ENCODE assay signal across 9 mouse cellular contexts in genomic region chr1:152681676-152682367, GRCm38 (mm10).
A peak's percentile ranks its signal among the peaks of the same experiment; 100 is the strongest.
DNase-seq lines count a peak whose midpoint lies in the region; ATAC-seq and TF ChIP-seq lines count a peak whose summit lies in the region.
"Had no signal": no experiment of that assay in that cellular context is flagged by ENCODE, and none has a peak within 500 bp of the region (broad histone marks: within the 10 kb centered on the region; RNA-seq: fewer than 3 reads in every experiment).

No protein-coding gene starts in this region.

- H3K4me3 ChIP-seq in cerebellum, adult 2 months (replicated peaks; ENCODE audit: insufficient read depth, low read depth, low read length), result no peak overlapping the region
- H3K4me3 ChIP-seq in lung, embryonic 15.5 days, result no peak overlapping the region
- no peak overlapping the region for H3K4me3 ChIP-seq in intestine, postnatal 0 days (ENCODE audit: low read depth, low read length)
- H3K4me3 ChIP-seq: limb, embryonic 15.5 days had no signal

- TF ChIP-seq CTCF in cerebellum, adult 2 months (IDR thresholded peaks at IDR 0.05; ENCODE audit: borderline replicate concordance, insufficient read depth, low read depth, low read length), result no peak
- TF ChIP-seq CTCF in intestine, postnatal 0 days (IDR thresholded peaks at IDR 0.05; ENCODE audit: low read depth), result peak; percentile 41; the same call in 1 of the 2 replicates

- no peak overlapping the region for H3K4me2 ChIP-seq in lung, embryonic 15.5 days
- H3K4me2 ChIP-seq in intestine, postnatal 0 days (replicated peaks; ENCODE audit: low read depth), result no peak overlapping the region
- H3K4me2 ChIP-seq: limb, embryonic 15.5 days had no signal

- no peak for TF ChIP-seq POLR2A in cerebellum, adult 2 months (IDR thresholded peaks at IDR 0.05; ENCODE audit: borderline replicate concordance, insufficient read depth, low read length)

- no peaks in the 10 kb centered on the region for H3K9me3 ChIP-seq in lung, embryonic 15.5 days
- no peaks in the 10 kb centered on the region for H3K9me3 ChIP-seq in intestine, postnatal 0 days (ENCODE audit: control insufficient read depth)
- H3K9me3 ChIP-seq: limb, embryonic 15.5 days had no signal

- H3K27me3 ChIP-seq in cerebellum, adult 2 months (ENCODE audit: control insufficient read depth, insufficient read depth, low read length), result no peaks in the 10 kb centered on the region
- no peaks in the 10 kb centered on the region for H3K27me3 ChIP-seq in lung, embryonic 15.5 days
- no peaks in the 10 kb centered on the region; the same call in 1 of the 2 replicates for H3K27me3 ChIP-seq in intestine, postnatal 0 days (replicated peaks; ENCODE audit: control insufficient read depth, insufficient read depth, low read length)
- H3K27me3 ChIP-seq: limb, embryonic 15.5 days had no signal

- H3K4me1 ChIP-seq in cerebellum, adult 2 months (ENCODE audit: control insufficient read depth, insufficient read depth, low read length), result no peaks in the 10 kb centered on the region
- peaks cover 53% of the 10 kb centered on the region for H3K4me1 ChIP-seq in lung, embryonic 15.5 days
- peaks cover 3% of the 10 kb centered on the region; the same call in 1 of the 2 replicates for H3K4me1 ChIP-seq in intestine, postnatal 0 days (replicated peaks; ENCODE audit: control insufficient read depth, insufficient read depth, low read length)

- H3K27ac ChIP-seq in cerebellum, adult 2 months (ENCODE audit: insufficient read depth, low read length), result no peak overlapping the region
- peak overlapping the region; percentile 54 for H3K27ac ChIP-seq in lung, embryonic 15.5 days
- H3K27ac ChIP-seq in intestine, postnatal 0 days (ENCODE audit: low read depth, low read length), result no peak overlapping the region
- H3K27ac ChIP-seq: limb, embryonic 15.5 days had no signal

- DNase-seq in cerebellum, postnatal 10 days, result peak; percentile 11 to 13
- DNase-seq in cerebellum, adult 2 months, result no peak
- no peak for DNase-seq in lung, postnatal 10 days
- DNase-seq in testis, postnatal 14 days (ENCODE audit: low spot score), result peak; percentile 70
- no peak for DNase-seq in embryo, embryonic 10 days (ENCODE audit: low spot score)
- no peak for DNase-seq in cerebellum, postnatal 4 days (ENCODE audit: low spot score in 2 of 2)

- no peak for ATAC-seq in lung, embryonic 15.5 days (ENCODE audit: borderline replicate concordance, extremely low read depth, low FRiP score, low TSS enrichment)
- no peak for ATAC-seq in intestine, postnatal 0 days

- no peaks in the 10 kb centered on the region for H3K36me3 ChIP-seq in lung, embryonic 15.5 days
- no peaks in the 10 kb centered on the region for H3K36me3 ChIP-seq in intestine, postnatal 0 days (ENCODE audit: control insufficient read depth, insufficient read depth)
- H3K36me3 ChIP-seq: limb, embryonic 15.5 days had no signal

- H3K9ac ChIP-seq in lung, embryonic 15.5 days, result no peak overlapping the region
- no peak overlapping the region for H3K9ac ChIP-seq in intestine, postnatal 0 days (ENCODE audit: low read depth, low read length)
- H3K9ac ChIP-seq: limb, embryonic 15.5 days had no signal

- 61% methylated on average over 6 of the region's 6 CpGs for WGBS in cerebellum, adult 2 months
- WGBS in lung, embryonic 15.5 days, result 38% methylated on average over 6 of the region's 6 CpGs
- WGBS in intestine, postnatal 0 days, result 66% methylated on average over 6 of the region's 6 CpGs

Comparison
In these comparisons a context has a peak if more than half of its experiments do, and no peak if none do; other contexts are left out.
1. DNase-seq: peak in cerebellum, postnatal 10 days (2 of 2) and testis, postnatal 14 days (single experiment); none in cerebellum, adult 2 months (0 of 2), lung, postnatal 10 days (single experiment), embryo, embryonic 10 days (single experiment) and cerebellum, postnatal 4 days (0 of 2).